Mouse (Mus musculus) ovary, postnatal 36 days (tissue): ENCODE results near the gene Glyat.

Experiments used
- DNase-seq: peaks from one replicate; pipeline ENCODE4 v3.0.0; 2022; ENCODE audit warnings: low spot score, mixed read lengths

Gene Glyat

GRCm38 (mm10) chr19:12684638-12685037, 51.5 kb downstream of the Glyat start:
- DNase-seq, result no peak

GRCm38 (mm10) chr19:12685231-12685630, 52.1 kb downstream of the Glyat start:
- DNase-seq, result no peak

- no peak for DNase-seq
These were observed 62.5 kb downstream of the Glyat start, which contains the start of gene Keg1 for GRCm38 (mm10) chr19:12695590-12695989. Keg1 (plus strand) TSS chr19:12695786.

GRCm38 (mm10) chr19:12696221-12696620, 63.1 kb downstream of the Glyat start:
- DNase-seq, result no peak
